Mouse (Mus musculus) midbrain, embryonic 15.5 days (tissue): Measurements from ENCODE around the gene Mfsd1. TPM values are rescaled to one million over a fixed set of nuclear protein-coding genes. Genes with fewer than 3 reads are reported as not detected.
A peak's percentile ranks its signal among the peaks of the same experiment; 100 is the strongest.

Experiments used
- ATAC-seq: fragments of 200-750 bp; cut with Nextera tagmentation; replicated peaks from 2 replicates; pipeline ENCODE4 v1.8.0; 2017; ENCODE audit warnings: moderate TSS enrichment
- H3K27ac ChIP-seq: fragments of 300-500 bp; sonication (generic); 2 replicates; pipeline ENCODE4 v1.5.1; 2015; ENCODE audit warnings: mild to moderate bottlenecking, inconsistent platforms
- H3K27me3 ChIP-seq: fragments of 300-500 bp; sonication (generic); replicated peaks from 2 replicates; pipeline ENCODE4 v1.6.1; 2015; ENCODE audit warnings: inconsistent platforms
- H3K36me3 ChIP-seq: fragments of 300-500 bp; sonication (generic); replicated peaks from 2 replicates; pipeline ENCODE4 v1.6.1; 2015; ENCODE audit warnings: inconsistent platforms
- H3K4me1 ChIP-seq: fragments of 300-500 bp; sonication (generic); 2 replicates; pipeline ENCODE4 v1.6.1; 2015; ENCODE audit warnings: inconsistent platforms
- H3K4me2 ChIP-seq: fragments of 300-500 bp; sonication (generic); 2 replicates; pipeline ENCODE4 v1.6.1; 2015; ENCODE audit warnings: inconsistent platforms, mild to moderate bottlenecking, moderate library complexity
- H3K4me3 ChIP-seq: fragments of 300-500 bp; sonication (generic); 2 replicates; pipeline ENCODE4 v1.5.1; 2015; ENCODE audit warnings: mild to moderate bottlenecking, inconsistent platforms
- H3K9ac ChIP-seq: fragments of 300-500 bp; sonication (generic); 2 replicates; pipeline ENCODE4 v1.6.1; 2015; ENCODE audit warnings: mild to moderate bottlenecking, inconsistent platforms
- H3K9me3 ChIP-seq: fragments of 300-500 bp; sonication (generic); 2 replicates; pipeline ENCODE4 v1.6.1; 2016; ENCODE audit warnings: inconsistent platforms
- WGBS: fragments of 180-500 bp; shearing (Covaris S2); methylation state at CpG from one replicate; pipeline ENCODE4 v1.1.7; 2015; ENCODE audit warnings: mixed read lengths; 5-methylcytosine and 5-hydroxymethylcytosine counted together
- polyA plus RNA-seq: library from polyadenylated mRNA; unstranded; fragments of >200 nt; fragmentation: Nextera tagmentation; extraction: Ambion mirVana; gene quantifications from 2 replicates; pipeline ENCODE4 v1.2.1, GENCODE M21; 2015

Mfsd1 gene
- polyA plus RNA-seq, 1 experiment from 2014 or later: 30.1 TPM

DNA sequence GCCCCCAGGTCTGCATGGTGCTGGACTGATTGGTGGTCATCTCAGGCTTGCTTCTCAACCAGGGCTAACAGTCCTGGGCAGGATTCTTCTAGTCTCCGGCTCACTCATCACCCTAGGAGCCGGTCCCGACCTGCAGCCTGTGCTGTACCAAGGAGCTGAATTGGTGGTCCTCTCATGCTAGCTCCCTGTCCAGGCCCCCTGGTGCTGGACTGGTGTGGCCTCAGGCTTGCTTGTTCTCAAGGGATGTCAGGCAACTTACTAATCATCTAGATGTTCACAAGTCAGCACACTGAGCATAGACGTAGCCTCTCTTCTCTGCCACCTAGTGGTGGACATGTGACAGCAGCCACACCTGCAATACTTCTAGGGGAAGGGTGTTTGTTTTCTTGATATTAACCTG, 9.6 kb upstream of the Mfsd1 start:
- Histone ChIP-seq H3K36me3 (no peaks in the 10 kb centered on the region), H3K27ac (no peak overlapping the region), H3K4me1 (no peaks in the 10 kb centered on the region), H3K4me2 (no peak overlapping the region), H3K9ac (no peak overlapping the region), H3K27me3 (peaks cover 8% of the 10 kb centered on the region), H3K4me3 (no peak overlapping the region), H3K9me3 (no peaks in the 10 kb centered on the region)
- peak; percentile 24; the same call in 1 of the 2 replicates for ATAC-seq
- WGBS: 63% methylated on average over 4 of the region's 4 CpGs

DNA sequence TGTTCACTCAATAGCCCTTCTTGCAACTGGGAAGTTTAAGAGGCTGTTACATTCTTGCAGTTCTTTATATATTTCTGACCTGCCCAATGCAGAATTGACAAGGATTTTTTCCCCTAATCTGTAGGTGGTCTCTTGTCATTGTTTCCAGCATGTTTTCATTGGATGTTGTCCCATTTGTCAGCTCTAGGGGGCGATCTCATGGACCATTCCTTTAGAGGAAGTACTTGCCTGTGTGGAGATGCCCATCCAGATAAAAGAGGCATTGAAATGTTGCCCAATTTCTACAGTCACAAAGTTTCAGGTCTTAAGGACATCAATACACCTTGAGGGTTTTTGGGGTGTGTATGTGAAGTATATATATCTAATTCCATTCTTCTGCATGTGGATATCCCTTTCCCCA, 9.0 kb upstream of the Mfsd1 start:
- peaks cover 8% of the 10 kb centered on the region for H3K27me3 ChIP-seq
- H3K4me2 ChIP-seq: no peak overlapping the region
- no peaks in the 10 kb centered on the region for H3K36me3 ChIP-seq
- no peaks in the 10 kb centered on the region for H3K4me1 ChIP-seq
- WGBS: 2% methylated on average over 1 of the region's 1 CpGs
- H3K4me3 ChIP-seq: no peak overlapping the region
- H3K9me3 ChIP-seq: no peaks in the 10 kb centered on the region
- no peak overlapping the region for H3K9ac ChIP-seq
- no peak for ATAC-seq
- no peak overlapping the region for H3K27ac ChIP-seq

DNA sequence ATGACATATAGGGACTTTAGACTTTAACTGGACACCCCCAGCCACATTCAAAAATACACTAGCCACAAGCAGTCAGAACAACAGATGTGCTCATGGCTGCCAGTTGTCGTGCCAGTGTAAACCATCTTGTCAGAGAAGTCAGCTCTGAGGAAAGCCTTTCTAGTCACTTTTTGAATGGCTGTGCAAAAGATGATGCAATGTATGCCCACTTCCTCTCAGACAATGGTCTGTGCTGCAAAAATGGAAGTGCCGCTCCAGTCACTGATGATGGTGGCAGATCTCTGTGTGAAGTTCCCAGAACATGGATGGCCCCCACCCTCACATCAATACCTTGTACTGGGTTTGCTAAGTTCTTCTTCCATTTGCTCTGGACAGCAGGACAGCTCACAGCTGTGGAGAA, 6.3 kb upstream of the Mfsd1 start:
- ATAC-seq: no peak
- no peaks in the 10 kb centered on the region for H3K4me1 ChIP-seq
- no peak overlapping the region for H3K4me3 ChIP-seq
- no peak overlapping the region for H3K27ac ChIP-seq
- no peak overlapping the region for H3K4me2 ChIP-seq
- peaks cover 14% of the 10 kb centered on the region for H3K27me3 ChIP-seq
- WGBS: 91% methylated on average over 2 of the region's 2 CpGs
- no peaks in the 10 kb centered on the region for H3K36me3 ChIP-seq
- no peaks in the 10 kb centered on the region for H3K9me3 ChIP-seq
- no peak overlapping the region for H3K9ac ChIP-seq

DNA sequence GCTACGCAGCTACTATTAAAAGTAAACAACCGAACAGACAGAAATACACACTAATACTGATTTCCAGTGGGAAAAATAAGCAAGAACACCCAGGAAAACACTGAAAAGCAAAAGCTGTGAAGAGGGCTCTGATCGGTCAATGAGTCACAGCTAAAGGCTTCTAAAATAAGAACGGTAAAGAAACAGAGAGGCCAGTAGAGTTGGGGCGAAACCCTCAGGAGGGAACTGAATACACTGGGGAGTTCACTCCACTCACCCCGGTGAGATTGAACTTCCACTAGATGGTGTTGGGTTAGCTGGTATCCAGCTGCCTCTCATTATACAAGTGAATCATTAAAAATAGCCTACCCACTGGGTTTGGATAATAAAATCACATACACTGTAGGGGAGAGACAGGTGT, 5.8 kb upstream of the Mfsd1 start:
- ATAC-seq: no peak
- Histone ChIP-seq H3K9ac (no peak overlapping the region), H3K27ac (no peak overlapping the region), H3K27me3 (peaks cover 14% of the 10 kb centered on the region), H3K4me1 (no peaks in the 10 kb centered on the region), H3K36me3 (no peaks in the 10 kb centered on the region), H3K4me3 (no peak overlapping the region), H3K9me3 (no peaks in the 10 kb centered on the region), H3K4me2 (no peak overlapping the region)
- 88% methylated on average over 6 of the region's 6 CpGs for WGBS

DNA sequence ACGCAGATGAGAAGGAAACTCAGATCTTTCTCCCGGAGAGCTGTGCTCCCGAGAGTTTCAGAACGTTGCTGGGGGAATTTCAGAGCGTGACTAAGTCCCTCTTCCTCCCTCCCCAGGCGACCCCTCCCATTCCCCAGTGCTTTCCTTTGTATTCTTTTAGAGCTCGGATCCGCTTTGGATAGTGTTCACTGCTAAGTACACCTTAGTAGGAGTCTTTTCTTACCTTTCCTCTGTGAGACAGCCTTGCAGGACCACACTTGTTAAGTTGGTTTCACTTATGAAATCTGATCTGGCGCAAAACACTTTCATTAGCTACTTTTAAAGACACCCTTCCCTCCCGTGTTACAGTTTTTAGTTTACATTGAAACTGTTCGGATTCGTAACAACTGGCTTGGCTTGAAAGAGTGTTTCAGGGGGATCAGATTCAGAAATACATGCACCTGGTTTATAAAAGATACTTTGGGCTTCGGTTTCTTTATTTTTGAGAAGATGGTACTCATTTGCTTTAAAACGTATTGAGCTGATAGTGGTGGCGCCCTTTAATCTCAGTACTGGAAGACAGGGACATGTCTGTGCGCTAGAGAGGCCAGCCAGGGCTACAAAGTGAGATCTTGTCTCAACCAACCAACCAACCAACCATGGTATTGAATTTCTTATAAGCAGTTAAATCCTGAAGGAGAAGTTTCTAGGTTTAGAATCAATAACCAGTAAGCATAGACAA, 744 bp downstream of the Mfsd1 start:
- 21% methylated on average over 16 of the region's 16 CpGs for WGBS

DNA sequence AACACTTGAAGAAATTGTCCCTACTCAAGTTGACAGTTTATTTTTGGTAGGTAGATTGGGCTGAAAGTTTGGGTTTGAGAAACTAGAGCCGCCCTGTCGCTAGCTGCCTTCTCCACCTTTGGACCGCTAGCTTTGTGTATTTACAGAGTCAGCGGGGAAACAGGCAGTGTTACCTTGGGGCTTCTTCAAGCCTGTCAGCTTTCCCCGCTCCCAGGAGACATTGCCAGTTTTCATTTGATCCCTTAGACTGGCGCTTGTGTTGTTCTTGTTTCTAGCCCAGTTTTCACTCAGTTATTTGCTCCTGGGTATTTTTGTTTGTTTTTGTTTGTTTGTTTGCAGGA, 1.3 kb downstream of the Mfsd1 start:
- peak overlapping the region; percentile 88 for H3K4me2 ChIP-seq
- H3K9ac ChIP-seq: no peak overlapping the region
- H3K4me1 ChIP-seq: peaks cover 16% of the 10 kb centered on the region
- H3K27ac ChIP-seq: no peak overlapping the region
- H3K4me3 ChIP-seq: peak overlapping the region; percentile 59
- peaks cover 6% of the 10 kb centered on the region; the same call in 1 of the 2 replicates for H3K27me3 ChIP-seq
- H3K9me3 ChIP-seq: no peaks in the 10 kb centered on the region
- H3K36me3 ChIP-seq: peaks cover 15% of the 10 kb centered on the region
- 83% methylated on average over 6 of the region's 6 CpGs for WGBS
- no peak for ATAC-seq

More for the DNA sequence above, 744 bp downstream of the Mfsd1 start:
- H3K9me3 ChIP-seq: no peaks in the 10 kb centered on the region
- peaks cover 6% of the 10 kb centered on the region; the same call in 1 of the 2 replicates for H3K27me3 ChIP-seq
- ATAC-seq: no peak; the same call in 1 of the 2 replicates
- H3K4me3 ChIP-seq: peak overlapping the region; percentile 59
- H3K27ac ChIP-seq: peak overlapping the region; percentile 72
- H3K4me2 ChIP-seq: peak overlapping the region; percentile 88
- peaks cover 12% of the 10 kb centered on the region for H3K36me3 ChIP-seq
- H3K9ac ChIP-seq: peak overlapping the region; percentile 73
- peaks cover 16% of the 10 kb centered on the region for H3K4me1 ChIP-seq

DNA sequence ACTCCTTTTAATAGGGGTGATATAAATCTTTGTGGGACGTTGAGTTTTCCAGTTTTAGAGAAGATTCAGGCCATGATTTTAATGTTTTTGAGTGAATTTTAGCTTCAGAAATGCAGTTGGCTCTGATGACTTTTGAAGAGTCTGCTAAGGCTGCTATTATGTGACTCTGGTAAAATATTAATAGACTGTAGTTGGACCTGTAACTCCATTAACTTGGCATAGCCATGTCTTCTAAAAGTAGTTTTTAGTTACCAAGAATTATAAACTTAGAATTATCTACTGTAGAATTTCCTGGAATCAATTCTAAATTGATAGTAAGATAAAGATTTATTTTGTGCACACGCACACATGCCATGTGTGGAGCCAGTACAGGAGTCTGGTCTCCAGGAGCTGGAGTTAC, 4.0 kb downstream of the Mfsd1 start:
- WGBS: 95% methylated on average over 2 of the region's 2 CpGs
- H3K27me3 ChIP-seq: no peaks in the 10 kb centered on the region
- H3K9ac ChIP-seq: no peak overlapping the region
- H3K4me3 ChIP-seq: no peak overlapping the region
- H3K9me3 ChIP-seq: no peaks in the 10 kb centered on the region
- no peak overlapping the region for H3K4me2 ChIP-seq
- H3K4me1 ChIP-seq: peaks cover 16% of the 10 kb centered on the region
- H3K36me3 ChIP-seq: peaks cover 22% of the 10 kb centered on the region
- no peak overlapping the region for H3K27ac ChIP-seq
- ATAC-seq: no peak

DNA sequence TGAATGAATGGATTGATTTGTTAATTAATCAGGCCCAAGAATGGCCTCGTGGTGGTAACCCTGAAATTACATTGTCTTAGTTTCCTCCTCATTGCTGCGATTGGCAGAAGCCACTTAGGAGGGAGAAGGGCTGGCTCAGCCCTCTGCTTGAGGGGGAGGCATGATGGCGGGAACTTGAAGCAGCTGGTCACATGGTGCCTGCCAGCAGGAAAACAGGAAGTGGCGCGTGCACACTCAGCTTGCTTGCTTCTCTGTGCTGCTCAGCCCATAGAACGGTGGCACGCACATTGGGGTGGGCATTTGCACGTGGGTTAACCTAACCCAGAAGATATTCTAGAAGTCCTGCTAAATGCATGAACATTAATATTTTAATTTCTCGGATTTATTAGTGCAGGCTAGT, 4.9 kb downstream of the Mfsd1 start:
- Histone ChIP-seq H3K36me3 (peaks cover 24% of the 10 kb centered on the region), H3K27ac (no peak overlapping the region), H3K9ac (no peak overlapping the region), H3K4me1 (peaks cover 12% of the 10 kb centered on the region), H3K27me3 (no peaks in the 10 kb centered on the region), H3K9me3 (no peaks in the 10 kb centered on the region), H3K4me2 (no peak overlapping the region), H3K4me3 (no peak overlapping the region)
- no peak for ATAC-seq
- WGBS: 84% methylated on average over 9 of the region's 9 CpGs

DNA sequence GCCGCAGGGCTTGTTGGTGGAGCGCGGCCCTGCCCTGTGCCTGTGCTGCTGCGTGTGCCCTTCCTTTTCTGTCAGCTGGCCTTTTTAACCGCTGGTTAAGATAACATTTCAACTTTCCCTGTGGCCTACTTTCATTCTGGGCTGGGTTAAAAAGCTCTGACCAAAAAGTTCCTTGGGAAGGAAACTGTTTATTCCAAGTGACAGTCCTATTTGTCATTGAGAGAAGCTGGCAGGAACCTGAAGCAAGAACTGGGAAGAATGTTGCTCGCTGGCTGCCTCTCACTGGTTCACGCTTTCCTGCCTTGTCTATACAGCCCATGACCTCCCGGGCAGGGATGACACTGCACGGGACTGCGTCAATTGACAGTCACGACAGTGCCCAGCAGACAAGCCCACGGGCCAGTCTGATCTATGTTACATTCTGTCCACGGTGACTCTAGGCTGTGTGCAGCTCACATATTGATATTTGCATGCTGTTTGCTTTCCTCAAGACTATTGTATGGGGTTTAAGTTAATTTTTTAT, 19.1 kb downstream of the Mfsd1 start:
- no peaks in the 10 kb centered on the region for H3K27me3 ChIP-seq
- no peak overlapping the region for H3K4me3 ChIP-seq
- H3K36me3 ChIP-seq: peaks cover 46% of the 10 kb centered on the region
- 94% methylated on average over 13 of the region's 13 CpGs for WGBS
- H3K4me1 ChIP-seq: no peaks in the 10 kb centered on the region
- H3K9me3 ChIP-seq: no peaks in the 10 kb centered on the region
- no peak overlapping the region for H3K27ac ChIP-seq
- no peak overlapping the region for H3K4me2 ChIP-seq
- ATAC-seq: no peak
- H3K9ac ChIP-seq: no peak overlapping the region

DNA sequence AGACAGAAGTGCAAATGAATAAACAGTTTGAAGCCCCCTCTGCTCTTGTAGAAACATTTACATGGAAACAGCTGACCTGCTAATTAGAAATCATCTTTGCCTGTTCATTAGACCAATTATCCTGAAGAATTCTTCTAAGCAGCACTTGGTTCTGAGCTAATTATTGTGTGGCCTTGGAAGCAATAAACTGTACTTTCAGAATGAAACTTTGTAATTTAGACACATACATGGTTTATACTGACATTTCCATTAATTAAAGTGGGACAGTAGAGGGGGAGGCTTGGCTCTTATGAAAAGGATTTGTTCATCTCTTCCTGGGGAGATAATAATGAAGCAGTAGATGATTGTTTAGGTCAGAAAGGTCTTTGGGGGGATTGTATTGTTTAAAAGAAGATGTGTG, 35.7 kb downstream of the Mfsd1 start:
- H3K4me1 ChIP-seq: no peaks in the 10 kb centered on the region
- no peaks in the 10 kb centered on the region for H3K36me3 ChIP-seq
- no peak overlapping the region for H3K4me3 ChIP-seq
- H3K27ac ChIP-seq: no peak overlapping the region
- ATAC-seq: no peak
- no peak overlapping the region for H3K4me2 ChIP-seq
- H3K9me3 ChIP-seq: no peaks in the 10 kb centered on the region
- no peak overlapping the region for H3K9ac ChIP-seq
- no peaks in the 10 kb centered on the region for H3K27me3 ChIP-seq

DNA sequence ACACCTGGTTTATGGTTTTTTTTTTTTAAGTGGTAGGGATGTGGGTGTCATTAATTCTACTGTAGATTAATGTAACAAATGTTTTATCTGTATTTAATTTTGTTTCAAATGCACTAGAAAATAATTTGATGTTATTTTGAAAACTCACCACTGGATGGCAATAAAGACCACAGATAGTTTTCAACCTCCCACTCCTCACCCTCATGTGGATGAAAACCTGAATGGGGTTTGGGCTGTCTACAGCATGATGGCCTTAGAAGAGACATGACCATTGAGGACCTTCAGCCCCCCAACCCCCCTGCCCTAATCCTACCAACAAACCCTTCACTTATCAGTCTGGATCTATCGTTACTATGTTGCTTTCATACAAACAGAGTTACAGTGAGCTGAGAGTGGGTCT, 42.1 kb downstream of the Mfsd1 start:
- no peak overlapping the region for H3K4me3 ChIP-seq
- 62% methylated on average over 1 of the region's 1 CpGs for WGBS
- H3K27me3 ChIP-seq: no peaks in the 10 kb centered on the region
- no peaks in the 10 kb centered on the region for H3K36me3 ChIP-seq
- no peak overlapping the region for H3K27ac ChIP-seq
- H3K9ac ChIP-seq: no peak overlapping the region
- H3K9me3 ChIP-seq: no peaks in the 10 kb centered on the region
- peak; percentile 83 for ATAC-seq
- no peak overlapping the region for H3K4me2 ChIP-seq
- H3K4me1 ChIP-seq: no peaks in the 10 kb centered on the region

DNA sequence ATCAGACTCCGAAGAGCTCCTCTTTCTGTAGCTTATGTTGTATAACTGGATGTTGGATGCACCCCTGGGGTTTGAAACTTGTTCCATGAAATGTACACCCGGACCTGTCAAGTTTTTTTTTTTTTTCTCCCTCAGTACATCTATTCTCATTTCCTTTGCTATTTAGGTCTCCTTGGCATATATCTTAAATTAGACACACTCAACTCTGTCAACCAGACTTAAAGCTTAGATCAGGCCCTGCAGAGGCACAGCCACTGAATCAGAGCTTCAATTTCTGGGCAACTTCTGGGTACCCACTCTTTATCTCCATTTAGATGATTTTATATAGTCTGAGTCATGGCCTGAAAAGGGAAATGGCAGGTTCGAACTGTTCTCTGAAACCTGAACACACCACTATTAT, 60.6 kb downstream of the Mfsd1 start:
- no peak for ATAC-seq
- H3K4me1 ChIP-seq: peaks cover 6% of the 10 kb centered on the region
- 87% methylated on average over 3 of the region's 3 CpGs for WGBS
- no peaks in the 10 kb centered on the region for H3K36me3 ChIP-seq
- no peaks in the 10 kb centered on the region for H3K27me3 ChIP-seq
- no peak overlapping the region for H3K4me3 ChIP-seq
- H3K27ac ChIP-seq: no peak overlapping the region
- H3K4me2 ChIP-seq: no peak overlapping the region
- H3K9ac ChIP-seq: no peak overlapping the region
- no peaks in the 10 kb centered on the region for H3K9me3 ChIP-seq
